Mouse (Mus musculus): ENCODE results near the gene Spon1. TPM values are rescaled to one million over a fixed set of nuclear protein-coding genes. Genes with fewer than 3 reads are reported as not detected.

Spon1 gene
- polyA plus RNA-seq, 2 experiments: 9.0 to 13.8 TPM

DNA sequence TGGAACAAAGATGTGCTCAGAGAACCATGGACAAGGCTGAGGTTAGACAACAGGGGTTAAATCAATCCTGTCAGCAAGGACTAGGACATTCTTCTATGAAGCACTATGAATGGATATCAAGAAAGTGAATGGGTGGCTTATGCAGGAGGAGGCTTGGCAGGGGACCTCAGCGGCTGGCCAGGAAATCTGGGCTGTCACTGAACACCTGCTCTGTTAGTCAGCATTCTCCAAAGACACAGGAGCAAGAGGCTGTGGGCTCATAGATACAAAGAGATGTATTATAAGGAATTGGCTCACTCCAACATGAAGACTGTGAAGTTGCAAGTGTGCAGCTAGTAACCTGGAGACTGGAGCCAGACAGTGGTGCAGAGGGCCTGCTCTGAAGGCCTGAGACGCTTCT lies 154.3 kb downstream of the Spon1 start:
- H3K27ac ChIP-seq (replicated peaks; ENCODE audit: low read depth, low read length): no peak overlapping the region
- no peaks in the 10 kb centered on the region for H3K4me1 ChIP-seq (ENCODE audit: control insufficient read depth, insufficient read depth, low read length)
- H3K36me3 ChIP-seq (ENCODE audit: control insufficient read depth, insufficient read depth, low read length): no peaks in the 10 kb centered on the region
- no peak for DNase-seq (ENCODE audit: low spot score)
- no peak for ATAC-seq (ENCODE audit: low FRiP score, low read depth)
- no peaks in the 10 kb centered on the region for H3K27me3 ChIP-seq (ENCODE audit: control insufficient read depth, insufficient read depth, low read length)
- H3K9me3 ChIP-seq (ENCODE audit: control insufficient read depth, low read length): no peaks in the 10 kb centered on the region
- WGBS: 81% methylated on average over 2 of the region's 2 CpGs
- H3K4me2 ChIP-seq (replicated peaks; ENCODE audit: low read depth, low read length, severe bottlenecking): no peak overlapping the region
- H3K9ac ChIP-seq (ENCODE audit: low read depth, low read length, severe bottlenecking): no peak overlapping the region
- H3K4me3 ChIP-seq (replicated peaks; ENCODE audit: low read length): no peak overlapping the region
- no peak for TF ChIP-seq POLR2A (IDR thresholded peaks at IDR 0.05; ENCODE audit: borderline replicate concordance, extremely low read depth, insufficient read depth, insufficient read length)

DNA sequence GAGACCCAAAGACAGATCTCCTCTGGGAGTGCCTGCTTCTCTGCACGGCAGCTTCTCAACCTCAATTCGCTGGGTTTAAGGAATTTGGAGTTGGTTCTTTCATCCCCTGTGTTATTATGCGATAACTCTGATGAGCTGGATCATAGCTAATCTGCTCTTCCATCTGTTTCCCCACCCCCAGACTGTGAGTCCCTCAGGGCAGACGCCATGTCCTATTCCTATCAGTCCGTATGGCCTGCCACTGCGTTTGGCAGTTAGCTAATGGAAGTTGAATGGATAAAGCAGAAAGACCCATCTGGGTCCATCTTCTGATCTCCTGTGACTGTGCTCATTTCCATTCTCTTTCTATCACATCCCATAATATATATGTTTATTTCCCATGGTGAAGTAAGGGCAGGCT lies 158.8 kb downstream of the Spon1 start:
- Histone ChIP-seq H3K9me3 (ENCODE audit: control insufficient read depth, low read length) (no peaks in the 10 kb centered on the region), H3K4me2 (replicated peaks; ENCODE audit: low read depth, low read length, severe bottlenecking) (no peak overlapping the region), H3K4me3 (replicated peaks; ENCODE audit: low read length) (no peak overlapping the region), H3K27me3 (ENCODE audit: control insufficient read depth, insufficient read depth, low read length) (no peaks in the 10 kb centered on the region), H3K9ac (ENCODE audit: low read depth, low read length, severe bottlenecking) (no peak overlapping the region), H3K36me3 (ENCODE audit: control insufficient read depth, insufficient read depth, low read length) (no peaks in the 10 kb centered on the region), H3K27ac (replicated peaks; ENCODE audit: low read depth, low read length) (no peak overlapping the region), H3K4me1 (ENCODE audit: control insufficient read depth, insufficient read depth, low read length) (no peaks in the 10 kb centered on the region)
- TF ChIP-seq POLR2A (IDR thresholded peaks at IDR 0.05; ENCODE audit: borderline replicate concordance, extremely low read depth, insufficient read depth, insufficient read length): no peak
- no peak for ATAC-seq (ENCODE audit: low FRiP score, low read depth)
- DNase-seq (ENCODE audit: low spot score): no peak
- 90% methylated on average over 6 of the region's 6 CpGs for WGBS

DNA sequence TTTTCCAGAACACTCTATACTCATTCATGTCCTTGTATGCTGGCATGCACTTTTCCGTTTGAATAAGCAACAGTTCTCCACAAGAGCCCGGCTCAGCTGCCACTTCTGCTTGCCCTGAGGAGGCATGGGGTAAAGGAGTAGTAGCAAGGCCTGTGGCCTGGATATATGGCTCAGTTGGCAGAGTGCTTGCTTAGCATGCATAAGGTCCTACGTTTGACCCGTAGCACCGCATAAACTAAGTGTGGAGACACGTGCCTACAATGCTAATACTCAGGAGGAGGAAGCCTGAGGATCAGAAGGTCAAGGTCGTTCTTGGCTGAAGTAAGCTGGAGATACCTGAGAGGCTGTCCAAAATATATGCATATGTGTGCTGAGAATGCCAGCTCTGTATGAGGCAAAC lies 185.1 kb downstream of the Spon1 start:
- 82% methylated on average over 7 of the region's 7 CpGs for WGBS
- no peak overlapping the region for H3K4me3 ChIP-seq (replicated peaks; ENCODE audit: low read length)
- no peak overlapping the region for H3K4me2 ChIP-seq (replicated peaks; ENCODE audit: low read depth, low read length, severe bottlenecking)
- DNase-seq (ENCODE audit: low spot score) (no peak), ATAC-seq (ENCODE audit: low FRiP score, low read depth) (no peak)
- no peaks in the 10 kb centered on the region for H3K9me3 ChIP-seq (ENCODE audit: control insufficient read depth, low read length)
- H3K4me1 ChIP-seq (ENCODE audit: control insufficient read depth, insufficient read depth, low read length): no peaks in the 10 kb centered on the region
- no peak overlapping the region for H3K27ac ChIP-seq (replicated peaks; ENCODE audit: low read depth, low read length)
- no peaks in the 10 kb centered on the region for H3K36me3 ChIP-seq (ENCODE audit: control insufficient read depth, insufficient read depth, low read length)
- H3K9ac ChIP-seq (ENCODE audit: low read depth, low read length, severe bottlenecking): no peak overlapping the region
- no peak for TF ChIP-seq POLR2A (IDR thresholded peaks at IDR 0.05; ENCODE audit: borderline replicate concordance, extremely low read depth, insufficient read depth, insufficient read length)
- no peaks in the 10 kb centered on the region for H3K27me3 ChIP-seq (ENCODE audit: control insufficient read depth, insufficient read depth, low read length)

DNA sequence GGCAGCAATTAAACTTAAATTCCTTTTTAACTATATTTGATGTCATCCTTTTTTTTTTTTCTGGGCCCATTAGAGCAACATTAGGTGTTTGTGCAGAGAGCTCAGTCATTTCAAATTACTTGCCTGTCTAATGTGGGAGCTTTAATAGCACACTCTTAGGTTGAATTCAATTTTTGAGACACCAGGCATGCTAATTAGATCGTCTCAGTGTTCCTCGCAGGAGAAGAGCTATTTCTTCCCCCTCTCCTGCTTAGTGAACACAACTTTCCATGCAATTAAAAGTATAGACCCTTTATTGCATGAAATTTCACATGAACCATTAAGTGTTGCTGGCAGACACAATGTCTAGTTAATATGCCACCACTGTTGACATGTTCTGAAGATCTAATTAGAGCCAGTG lies 189.6 kb downstream of the Spon1 start:
- H3K36me3 ChIP-seq (ENCODE audit: control insufficient read depth, insufficient read depth, low read length): no peaks in the 10 kb centered on the region
- no peaks in the 10 kb centered on the region for H3K9me3 ChIP-seq (ENCODE audit: control insufficient read depth, low read length)
- no peaks in the 10 kb centered on the region for H3K4me1 ChIP-seq (ENCODE audit: control insufficient read depth, insufficient read depth, low read length)
- H3K4me3 ChIP-seq (replicated peaks; ENCODE audit: low read length): no peak overlapping the region
- no peak overlapping the region for H3K27ac ChIP-seq (replicated peaks; ENCODE audit: low read depth, low read length)
- H3K9ac ChIP-seq (ENCODE audit: low read depth, low read length, severe bottlenecking): no peak overlapping the region
- 70% methylated on average over 2 of the region's 2 CpGs for WGBS
- no peak for DNase-seq (ENCODE audit: low spot score)
- H3K4me2 ChIP-seq (replicated peaks; ENCODE audit: low read depth, low read length, severe bottlenecking): no peak overlapping the region
- TF ChIP-seq POLR2A (IDR thresholded peaks at IDR 0.05; ENCODE audit: borderline replicate concordance, extremely low read depth, insufficient read depth, insufficient read length): no peak
- no peaks in the 10 kb centered on the region for H3K27me3 ChIP-seq (ENCODE audit: control insufficient read depth, insufficient read depth, low read length)
- no peak for ATAC-seq (ENCODE audit: low FRiP score, low read depth)

DNA sequence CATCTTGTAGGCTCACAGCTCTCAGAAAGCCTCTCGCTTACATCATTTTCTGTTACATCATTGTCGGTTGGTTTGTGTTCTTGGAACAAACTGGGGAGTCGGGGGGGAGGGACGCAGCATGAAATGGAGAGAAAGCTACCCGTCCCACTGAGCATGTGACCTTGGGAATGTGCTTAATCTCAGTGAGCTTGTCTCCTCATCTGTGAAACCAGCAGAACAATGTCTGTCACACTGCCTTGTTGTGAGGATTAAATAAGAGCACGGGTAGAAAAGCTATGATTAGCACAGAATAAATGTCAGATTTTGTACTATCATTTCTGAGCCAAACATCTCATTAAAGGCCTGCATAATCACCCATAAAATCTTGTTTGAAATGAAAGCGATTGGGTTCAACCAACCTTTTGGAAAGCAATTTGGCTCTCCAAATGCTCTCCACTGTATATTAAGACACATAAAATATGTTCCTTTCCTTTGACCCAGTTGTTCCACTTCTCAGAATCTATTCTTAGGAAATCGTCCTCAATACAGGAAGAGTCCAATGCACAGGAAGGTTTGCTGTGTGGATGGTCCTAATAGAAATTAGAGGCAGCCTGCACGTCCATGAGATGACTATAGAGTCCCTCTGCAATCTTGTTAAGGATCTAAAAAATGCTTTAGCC lies 195.2 kb downstream of the Spon1 start:
- Histone ChIP-seq H3K27me3 (ENCODE audit: control insufficient read depth, insufficient read depth, low read length) (no peaks in the 10 kb centered on the region), H3K4me1 (ENCODE audit: control insufficient read depth, insufficient read depth, low read length) (no peaks in the 10 kb centered on the region), H3K4me2 (replicated peaks; ENCODE audit: low read depth, low read length, severe bottlenecking) (no peak overlapping the region), H3K4me3 (replicated peaks; ENCODE audit: low read length) (no peak overlapping the region), H3K9ac (ENCODE audit: low read depth, low read length, severe bottlenecking) (no peak overlapping the region), H3K36me3 (ENCODE audit: control insufficient read depth, insufficient read depth, low read length) (no peaks in the 10 kb centered on the region), H3K27ac (replicated peaks; ENCODE audit: low read depth, low read length) (no peak overlapping the region), H3K9me3 (ENCODE audit: control insufficient read depth, low read length) (no peaks in the 10 kb centered on the region)
- no peak for ATAC-seq (ENCODE audit: low FRiP score, low read depth)
- DNase-seq (ENCODE audit: low spot score): no peak
- 83% methylated on average over 9 of the region's 9 CpGs for WGBS
- no peak for TF ChIP-seq POLR2A (IDR thresholded peaks at IDR 0.05; ENCODE audit: borderline replicate concordance, extremely low read depth, insufficient read depth, insufficient read length)

DNA sequence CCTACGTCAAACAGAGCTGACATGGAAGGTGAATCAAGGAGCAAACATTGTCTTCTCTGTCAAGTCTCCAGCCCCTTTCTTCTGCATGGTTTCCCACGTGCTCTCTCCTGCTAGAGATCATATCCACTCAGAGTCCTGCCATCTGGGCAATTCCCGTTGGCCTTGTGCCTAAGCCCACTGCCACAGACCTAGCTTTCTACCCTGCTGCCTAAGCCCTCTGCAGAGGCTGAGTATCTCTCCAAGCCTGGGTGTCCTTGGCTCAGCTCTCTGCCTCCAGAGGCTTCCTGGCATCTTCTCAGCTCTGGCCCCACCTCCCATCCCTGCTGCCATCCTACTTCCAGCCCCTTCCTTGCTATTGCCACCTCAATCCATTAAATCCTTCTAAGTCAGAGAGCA lies 195.7 kb downstream of the Spon1 start:
- no peak for TF ChIP-seq POLR2A (IDR thresholded peaks at IDR 0.05; ENCODE audit: borderline replicate concordance, extremely low read depth, insufficient read depth, insufficient read length)
- H3K4me2 ChIP-seq (replicated peaks; ENCODE audit: low read depth, low read length, severe bottlenecking): no peak overlapping the region
- no peaks in the 10 kb centered on the region for H3K27me3 ChIP-seq (ENCODE audit: control insufficient read depth, insufficient read depth, low read length)
- 75% methylated on average over 3 of the region's 3 CpGs for WGBS
- no peaks in the 10 kb centered on the region for H3K9me3 ChIP-seq (ENCODE audit: control insufficient read depth, low read length)
- no peak overlapping the region for H3K27ac ChIP-seq (replicated peaks; ENCODE audit: low read depth, low read length)
- DNase-seq (ENCODE audit: low spot score) (no peak), ATAC-seq (ENCODE audit: low FRiP score, low read depth) (no peak)
- no peak overlapping the region for H3K4me3 ChIP-seq (replicated peaks; ENCODE audit: low read length)
- no peaks in the 10 kb centered on the region for H3K36me3 ChIP-seq (ENCODE audit: control insufficient read depth, insufficient read depth, low read length)
- no peaks in the 10 kb centered on the region for H3K4me1 ChIP-seq (ENCODE audit: control insufficient read depth, insufficient read depth, low read length)
- no peak overlapping the region for H3K9ac ChIP-seq (ENCODE audit: low read depth, low read length, severe bottlenecking)

Measured in limb, embryonic 14.5 days (tissue).